Mouse (Mus musculus): Measurements from ENCODE around the gene Cyp2b19.

DNA sequence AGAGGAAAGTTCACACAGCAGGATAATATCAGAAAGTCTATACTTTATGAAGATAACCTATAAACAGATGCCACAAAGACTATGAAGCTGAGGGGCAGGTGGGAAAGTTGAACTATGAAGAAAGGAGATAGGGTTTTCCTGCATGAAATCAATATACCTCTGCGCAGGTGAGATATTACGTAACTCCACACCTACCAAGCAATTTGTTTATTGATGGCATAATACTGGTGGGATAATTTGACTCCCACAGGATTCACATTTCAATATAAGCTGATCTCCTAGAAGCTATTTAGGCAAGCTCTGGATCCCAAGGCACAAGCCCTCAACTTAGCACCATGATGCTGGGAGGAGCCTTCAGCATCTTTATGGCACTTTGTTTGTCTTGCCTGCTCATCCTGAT, 51.6 kb downstream of the Cyp2b19 start, which contains the start of gene Cyp2g1:
- TF ChIP-seq CTCF (IDR thresholded peaks at IDR 0.05; ENCODE audit: low read depth), result no peak
- no peak for TF ChIP-seq EP300 (optimal IDR thresholded peaks at IDR 0.05)
